Mouse (Mus musculus): ENCODE measurements around the gene Hbp1. TPM values are rescaled to one million over a fixed set of nuclear protein-coding genes. Genes with fewer than 3 reads are reported as not detected.

The Hbp1 gene
- polyA plus RNA-seq, 1 experiment from 2014 or later = 33.7 TPM

- Histone ChIP-seq H3K9me3 (replicated peaks) (no peaks in the 10 kb centered on the region), H3K4me1 (no peaks in the 10 kb centered on the region), H3K9ac (no peak overlapping the region), H3K27ac (no peak overlapping the region), H3K27me3 (replicated peaks) (no peaks in the 10 kb centered on the region), H3K4me3 (no peak overlapping the region), H3K36me3 (peaks cover 82% of the 10 kb centered on the region), H3K4me2 (no peak overlapping the region)
- ATAC-seq = no peak
- WGBS (ENCODE audit: insufficient replicate concordance) = 82% methylated on average over 12 of the region's 12 CpGs
Measured at GRCm38 (mm10) chr12:31977613-31978195, 27.4 kb upstream of the Hbp1 start.

- H3K27ac ChIP-seq = 0 out of 2 replicates have a peak overlapping the region, but pooled peaks have one; percentile 13
- no peak overlapping the region for H3K9ac ChIP-seq
- H3K4me1 ChIP-seq = no peaks in the 10 kb centered on the region
- no peaks in the 10 kb centered on the region for H3K27me3 ChIP-seq (replicated peaks)
- H3K9me3 ChIP-seq (replicated peaks) = no peaks in the 10 kb centered on the region
- WGBS (ENCODE audit: insufficient replicate concordance) = 76% methylated on average over 7 of the region's 7 CpGs
- no peak overlapping the region for H3K4me3 ChIP-seq
- H3K4me2 ChIP-seq = no peak overlapping the region
- no peak for ATAC-seq
- peaks cover 82% of the 10 kb centered on the region for H3K36me3 ChIP-seq
Measured at GRCm38 (mm10) chr12:31976544-31976943, 26.2 kb upstream of the Hbp1 start.

- Histone ChIP-seq H3K4me3 (no peak overlapping the region), H3K27ac (peak overlapping the region; percentile 36; the same call in 1 of the 2 replicates), H3K36me3 (peaks cover 84% of the 10 kb centered on the region)
Measured at GRCm38 (mm10) chr12:31973473-31974172, 23.3 kb upstream of the Hbp1 start.

GRCm38 (mm10) chr12:31971547-31971946 lies 21.2 kb upstream of the Hbp1 start:
- Histone ChIP-seq H3K4me1 (peaks cover 14% of the 10 kb centered on the region), H3K27me3 (replicated peaks) (no peaks in the 10 kb centered on the region), H3K36me3 (peaks cover 78% of the 10 kb centered on the region), H3K27ac (no peak overlapping the region), H3K4me2 (no peak overlapping the region), H3K9ac (no peak overlapping the region), H3K9me3 (replicated peaks) (no peaks in the 10 kb centered on the region), H3K4me3 (no peak overlapping the region)
- no peak for ATAC-seq
- WGBS (ENCODE audit: insufficient replicate concordance) = 90% methylated on average over 8 of the region's 8 CpGs

More at GRCm38 (mm10) chr12:31973473-31974172, 23.3 kb upstream of the Hbp1 start:
- H3K4me1 ChIP-seq = 0 out of 2 replicates have a peak, but pooled peaks cover under 1% of the 10 kb centered on the region
- ATAC-seq = peak; percentile 53
- H3K9me3 ChIP-seq (replicated peaks) = no peaks in the 10 kb centered on the region
- 78% methylated on average over 13 of the region's 13 CpGs for WGBS (ENCODE audit: insufficient replicate concordance)
- no peaks in the 10 kb centered on the region for H3K27me3 ChIP-seq (replicated peaks)
- H3K9ac ChIP-seq = no peak overlapping the region
- no peak overlapping the region for H3K4me2 ChIP-seq

GRCm38 (mm10) chr12:31969111-31969510 lies 18.8 kb upstream of the Hbp1 start:
- peaks cover 85% of the 10 kb centered on the region for H3K36me3 ChIP-seq

GRCm38 (mm10) chr12:31967536-31967935 lies 17.2 kb upstream of the Hbp1 start:
- H3K4me2 ChIP-seq = no peak overlapping the region
- no peaks in the 10 kb centered on the region for H3K9me3 ChIP-seq (replicated peaks)
- H3K9ac ChIP-seq = no peak overlapping the region
- H3K36me3 ChIP-seq = peaks cover 80% of the 10 kb centered on the region
- H3K4me1 ChIP-seq = peaks cover 31% of the 10 kb centered on the region
- H3K4me3 ChIP-seq = no peak overlapping the region
- ATAC-seq = no peak
- H3K27ac ChIP-seq = peak overlapping the region; percentile 92
- 3% methylated on average over 2 of the region's 2 CpGs for WGBS (ENCODE audit: insufficient replicate concordance)
- no peaks in the 10 kb centered on the region for H3K27me3 ChIP-seq (replicated peaks)

More at GRCm38 (mm10) chr12:31969111-31969510, 18.8 kb upstream of the Hbp1 start:
- Histone ChIP-seq H3K4me3 (no peak overlapping the region), H3K9me3 (replicated peaks) (no peaks in the 10 kb centered on the region), H3K9ac (no peak overlapping the region), H3K27me3 (replicated peaks) (no peaks in the 10 kb centered on the region), H3K27ac (peak overlapping the region; percentile 57), H3K4me2 (no peak overlapping the region), H3K4me1 (peaks cover 31% of the 10 kb centered on the region)
- WGBS (ENCODE audit: insufficient replicate concordance) = 21% methylated on average over 1 of the region's 1 CpGs
- no peak for ATAC-seq

- ATAC-seq = peak; percentile 89
- Histone ChIP-seq H3K27me3 (replicated peaks) (no peaks in the 10 kb centered on the region), H3K36me3 (peaks cover 80% of the 10 kb centered on the region), H3K4me2 (peak overlapping the region; percentile 37), H3K4me1 (peaks cover 31% of the 10 kb centered on the region), H3K4me3 (no peak overlapping the region), H3K27ac (peak overlapping the region; percentile 92), H3K9ac (peak overlapping the region; percentile 54; the same call in 1 of the 2 replicates), H3K9me3 (replicated peaks) (no peaks in the 10 kb centered on the region)
- 33% methylated on average over 4 of the region's 4 CpGs for WGBS (ENCODE audit: insufficient replicate concordance)
Measured at GRCm38 (mm10) chr12:31966405-31966804, 16.1 kb upstream of the Hbp1 start.

GRCm38 (mm10) chr12:31965517-31966212 lies 15.3 kb upstream of the Hbp1 start:
- peak overlapping the region; percentile 37 for H3K4me2 ChIP-seq
- H3K9me3 ChIP-seq (replicated peaks) = no peaks in the 10 kb centered on the region
- peaks cover 31% of the 10 kb centered on the region for H3K4me1 ChIP-seq
- H3K36me3 ChIP-seq = peaks cover 80% of the 10 kb centered on the region
- H3K27me3 ChIP-seq (replicated peaks) = no peaks in the 10 kb centered on the region
- H3K4me3 ChIP-seq = no peak overlapping the region
- peak overlapping the region; percentile 54; the same call in 1 of the 2 replicates for H3K9ac ChIP-seq
- peak overlapping the region; percentile 92 for H3K27ac ChIP-seq
- 77% methylated on average over 12 of the region's 12 CpGs for WGBS (ENCODE audit: insufficient replicate concordance)
- peak; percentile 78 for ATAC-seq

- Histone ChIP-seq H3K9ac (no peak overlapping the region), H3K4me2 (no peak overlapping the region), H3K4me1 (peaks cover 31% of the 10 kb centered on the region), H3K9me3 (replicated peaks) (no peaks in the 10 kb centered on the region), H3K36me3 (peaks cover 79% of the 10 kb centered on the region), H3K4me3 (no peak overlapping the region), H3K27ac (no peak overlapping the region), H3K27me3 (replicated peaks) (no peaks in the 10 kb centered on the region)
- 92% methylated on average over 6 of the region's 6 CpGs for WGBS (ENCODE audit: insufficient replicate concordance)
- no peak for ATAC-seq
Measured at GRCm38 (mm10) chr12:31964074-31964473, 13.7 kb upstream of the Hbp1 start.

- H3K27me3 ChIP-seq (replicated peaks) = no peaks in the 10 kb centered on the region
- 63% methylated on average over 4 of the region's 4 CpGs for WGBS (ENCODE audit: insufficient replicate concordance)
- H3K4me1 ChIP-seq = peaks cover 9% of the 10 kb centered on the region
- no peak overlapping the region for H3K4me2 ChIP-seq
- H3K9me3 ChIP-seq (replicated peaks) = no peaks in the 10 kb centered on the region
- ATAC-seq = 0 out of 2 replicates have a peak, but pooled peaks have one; percentile 24
- H3K9ac ChIP-seq = no peak overlapping the region
- H3K4me3 ChIP-seq = no peak overlapping the region
- H3K27ac ChIP-seq = no peak overlapping the region
- H3K36me3 ChIP-seq = peaks cover 33% of the 10 kb centered on the region
Measured at GRCm38 (mm10) chr12:31955843-31956242, 5.5 kb upstream of the Hbp1 start.

- no peaks in the 10 kb centered on the region for H3K36me3 ChIP-seq
- no peaks in the 10 kb centered on the region for H3K27me3 ChIP-seq (replicated peaks)
- no peaks in the 10 kb centered on the region for H3K9me3 ChIP-seq (replicated peaks)
- H3K4me3 ChIP-seq = peak overlapping the region; percentile 99
- 9% methylated on average over 9 of the region's 9 CpGs for WGBS (ENCODE audit: insufficient replicate concordance)
- peaks cover 37% of the 10 kb centered on the region for H3K4me1 ChIP-seq
- no peak for ATAC-seq
- peak overlapping the region; percentile 87 for H3K4me2 ChIP-seq
- H3K9ac ChIP-seq = peak overlapping the region; percentile 40
- H3K27ac ChIP-seq = peak overlapping the region; percentile 72
Measured at GRCm38 (mm10) chr12:31950659-31951031, 310 bp upstream of the Hbp1 start.

Measured in liver, embryonic 12.5 days (tissue).